Mouse (Mus musculus) 3T3-L1 (cell line): ENCODE measurements around the gene Cfap74.
"Not testable (repeated sequence)": the region's sequence is repeated elsewhere in the genome, so short reads cannot be mapped to it uniquely, and the experiment has no call there.

Experiments
- DNase-seq: peaks from one replicate; pipeline ENCODE4 v3.0.0-alpha.2; 2015; ENCODE audit warnings: low read depth, low spot score

The Cfap74 gene

DNA sequence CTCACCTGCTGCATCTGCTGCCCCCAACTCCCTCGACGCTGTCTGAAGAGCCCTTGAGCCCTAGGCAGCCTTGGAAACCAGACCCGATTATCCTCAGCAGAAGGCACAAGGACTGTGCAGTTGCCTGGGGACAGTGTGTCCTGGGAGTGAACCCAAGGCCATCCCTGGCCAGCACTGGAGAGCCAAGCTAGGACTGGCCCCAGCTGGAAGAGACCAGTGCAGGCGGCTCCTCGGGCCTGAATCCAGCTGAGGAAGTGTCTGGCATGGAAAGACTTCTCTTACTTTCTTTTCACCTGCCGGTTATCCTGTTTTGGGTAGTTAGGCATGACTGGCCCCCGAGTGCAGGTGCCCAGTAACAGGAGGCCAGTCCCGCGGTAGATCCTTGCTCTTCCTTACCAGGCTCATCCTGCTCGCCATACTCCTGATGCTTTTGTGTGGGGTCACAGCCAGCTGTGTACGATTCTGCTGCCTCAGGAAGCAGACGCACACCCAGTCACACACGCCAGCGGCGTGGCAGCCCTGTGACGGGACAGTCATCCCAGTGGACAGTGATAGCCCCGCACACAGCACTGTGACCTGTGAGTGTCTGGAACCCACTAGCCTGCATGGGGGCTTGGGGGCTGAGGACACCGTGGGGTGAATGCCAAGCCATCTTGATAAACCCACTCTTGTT lies 60.7 kb downstream of the Cfap74 start:
- no peak for DNase-seq

DNA sequence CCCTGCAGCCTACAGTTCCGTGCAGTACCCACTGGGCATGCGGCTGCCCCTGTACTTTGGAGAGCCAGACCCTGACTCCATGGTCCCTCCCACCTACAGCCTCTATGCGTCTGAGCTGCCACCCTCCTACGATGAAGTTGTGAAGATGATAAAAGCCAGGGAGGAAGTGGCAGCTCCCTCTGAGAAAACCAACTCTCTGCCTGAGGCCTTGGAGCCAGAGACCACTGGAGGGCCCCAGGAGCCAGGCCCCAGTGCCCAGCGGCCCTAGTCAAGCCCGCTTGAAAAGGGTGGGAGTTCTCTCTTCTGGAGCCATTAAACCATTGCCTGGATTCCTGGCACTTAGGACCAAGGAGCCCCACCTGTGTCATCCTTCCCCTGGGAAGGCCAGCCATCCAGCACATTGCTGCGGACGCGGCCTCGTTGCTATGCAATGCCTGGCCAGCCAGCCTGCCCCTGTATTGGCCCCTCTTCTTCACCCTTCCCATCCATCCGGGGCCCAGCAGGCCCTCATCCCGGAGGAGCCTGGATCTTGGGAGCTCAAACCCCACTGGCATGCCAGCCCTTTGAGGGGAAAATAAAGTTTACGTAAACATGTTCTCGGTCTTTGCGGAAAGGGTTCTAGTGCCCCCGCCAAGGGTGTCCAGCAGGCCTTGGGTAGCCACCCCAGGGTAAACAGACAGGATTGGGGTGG lies 61.4 kb downstream of the Cfap74 start:
- DNase-seq, result no peak

DNA sequence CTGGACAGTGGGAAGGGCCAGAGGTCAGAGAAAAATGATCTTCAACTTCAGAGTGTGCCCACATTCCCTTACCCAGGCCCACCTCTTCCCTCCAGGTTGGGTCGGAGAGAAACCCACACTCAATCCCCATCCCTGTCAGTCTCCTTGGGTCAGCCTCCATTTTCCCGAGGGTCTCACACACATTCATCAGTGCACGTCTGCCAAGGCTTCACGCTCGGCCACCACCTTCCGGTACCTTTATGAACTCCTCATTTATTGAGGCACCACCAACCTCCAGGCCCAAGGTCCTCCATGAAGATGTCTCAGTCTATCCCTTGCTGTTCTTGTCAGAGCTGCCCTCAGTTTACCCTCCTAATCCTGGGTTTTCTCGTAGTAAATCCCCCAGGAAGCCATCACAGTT lies 62.0 kb downstream of the Cfap74 start:
- DNase-seq, result no peak

DNA sequence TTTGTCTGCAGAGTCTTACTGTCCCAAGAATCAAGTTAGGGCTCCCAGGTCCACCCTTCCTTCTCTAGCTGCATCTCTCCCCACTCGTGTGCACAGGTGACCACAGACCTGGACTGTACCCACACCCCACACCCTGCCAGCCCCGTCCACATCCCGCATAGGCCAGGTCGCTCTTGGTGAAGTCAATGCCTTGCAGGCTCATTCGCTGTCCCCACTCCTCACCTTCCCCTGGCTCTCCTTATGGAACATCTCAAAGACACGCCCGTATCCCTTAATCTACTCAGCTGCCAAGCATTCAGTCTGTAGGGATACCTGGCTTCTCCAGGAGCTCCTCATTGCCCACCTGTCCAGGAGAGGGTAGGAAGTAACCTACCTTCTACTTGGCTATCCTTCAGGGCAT lies 62.4 kb downstream of the Cfap74 start:
- DNase-seq, result no peak

DNA sequence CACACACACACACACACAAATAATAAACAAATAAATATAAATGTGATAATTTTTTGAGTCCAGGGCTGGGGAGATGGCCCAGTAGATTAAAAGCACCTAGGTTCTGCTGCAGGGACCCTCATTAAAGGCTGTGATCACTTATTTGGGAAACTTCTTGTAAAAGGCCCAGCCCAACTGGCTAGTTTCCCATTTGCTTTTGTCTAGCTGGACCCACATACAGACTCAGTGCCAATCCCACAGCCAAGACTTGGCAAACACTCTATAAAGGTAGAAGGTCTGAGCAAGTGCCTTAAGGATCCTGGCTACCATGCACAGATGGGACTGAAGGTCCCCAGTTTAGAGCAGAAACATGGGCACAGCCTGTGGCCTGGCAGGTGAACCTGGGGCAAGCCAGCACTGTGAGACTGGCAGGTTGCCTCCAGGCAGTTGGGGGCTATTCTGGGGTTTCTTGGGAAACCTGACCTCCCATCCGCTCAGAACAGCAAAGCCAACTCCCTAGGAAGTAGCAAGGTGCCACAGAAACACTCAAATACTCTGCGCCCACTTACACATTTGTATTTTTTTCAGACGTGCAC lies 63.8 kb downstream of the Cfap74 start:
- no peak for DNase-seq

DNA sequence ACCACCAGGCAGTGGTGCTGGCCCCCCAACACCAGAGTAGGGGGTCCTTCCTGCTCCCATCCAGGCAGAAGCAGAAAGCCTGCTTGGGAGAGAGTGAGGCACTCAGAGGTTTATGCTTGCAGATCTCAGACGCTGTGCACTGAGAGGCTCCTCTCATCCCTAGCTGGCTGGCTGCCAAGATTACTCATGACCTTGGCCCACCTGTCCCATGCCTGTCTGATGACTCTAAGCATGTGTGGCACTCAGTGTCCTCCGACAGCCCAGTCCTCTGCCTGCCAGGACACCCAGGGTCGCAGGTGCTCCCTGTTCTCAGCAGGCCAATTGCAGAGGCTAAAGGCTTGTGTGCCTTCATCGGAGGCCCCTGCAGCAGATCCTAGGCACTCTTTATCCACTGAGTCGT lies 64.3 kb downstream of the Cfap74 start:
- peak; percentile 47 for DNase-seq

- not testable (repeated sequence) for DNase-seq
Measured at GRCm38 (mm10) chr4:155473796-155474195, 64.8 kb downstream of the Cfap74 start.

DNA sequence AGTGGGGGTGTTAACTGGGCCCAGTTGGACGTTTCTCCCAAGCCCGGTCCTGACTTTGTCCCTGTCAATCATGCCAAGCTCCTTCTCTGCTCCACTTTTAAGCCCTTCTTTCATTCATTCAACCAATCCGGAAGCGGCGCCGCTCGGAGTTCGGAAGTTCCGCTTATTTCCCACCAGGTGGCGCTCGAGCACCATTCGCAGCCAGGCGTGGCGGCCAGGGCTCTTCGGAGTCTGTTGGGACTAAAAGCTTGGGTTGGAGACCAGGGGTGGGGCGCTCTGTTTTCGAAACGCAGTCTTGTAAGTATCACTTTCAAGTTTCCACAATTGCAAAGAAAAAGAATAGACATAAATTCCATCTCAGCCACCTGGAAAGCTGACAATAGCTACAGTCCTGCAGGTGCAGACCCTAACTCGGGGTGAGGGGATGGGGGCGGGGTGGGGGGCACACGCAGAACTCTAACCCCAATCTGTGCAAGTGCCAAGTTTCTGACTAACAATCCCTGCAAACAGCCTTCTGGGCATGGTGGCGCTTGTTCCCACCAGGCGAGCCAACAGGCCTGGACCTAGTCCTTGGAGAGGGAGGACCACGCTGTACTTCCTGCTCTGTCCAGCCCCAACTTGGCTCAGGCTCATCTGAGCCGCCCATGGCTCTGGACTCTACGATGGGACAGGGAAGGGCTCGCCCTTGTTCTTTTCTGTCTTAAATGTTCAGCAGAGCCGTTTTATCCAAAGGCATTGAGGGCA lies 72.6 kb downstream of the Cfap74 start:
- peak; percentile 91 for DNase-seq

DNA sequence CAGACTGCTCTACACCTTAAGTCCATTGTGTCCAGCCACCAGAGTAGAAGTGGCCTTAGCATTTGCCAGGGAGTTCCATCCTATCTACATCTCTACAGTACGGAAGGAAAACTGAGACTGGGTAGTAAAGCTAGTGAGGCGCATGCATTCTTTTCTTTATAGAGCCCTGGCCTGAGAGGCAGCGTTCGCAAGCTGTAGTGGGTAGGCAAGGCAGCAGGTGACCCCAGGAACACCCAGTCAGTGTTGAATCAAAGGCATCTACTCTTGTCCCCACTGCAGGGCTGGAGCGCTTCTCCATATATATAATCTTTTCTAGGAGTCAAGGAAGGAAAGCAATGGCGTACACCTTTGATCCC lies 73.1 kb downstream of the Cfap74 start:
- no peak for DNase-seq

- peak; percentile 29 for DNase-seq
Measured at GRCm38 (mm10) chr4:155482733-155483540, 73.9 kb downstream of the Cfap74 start.

DNA sequence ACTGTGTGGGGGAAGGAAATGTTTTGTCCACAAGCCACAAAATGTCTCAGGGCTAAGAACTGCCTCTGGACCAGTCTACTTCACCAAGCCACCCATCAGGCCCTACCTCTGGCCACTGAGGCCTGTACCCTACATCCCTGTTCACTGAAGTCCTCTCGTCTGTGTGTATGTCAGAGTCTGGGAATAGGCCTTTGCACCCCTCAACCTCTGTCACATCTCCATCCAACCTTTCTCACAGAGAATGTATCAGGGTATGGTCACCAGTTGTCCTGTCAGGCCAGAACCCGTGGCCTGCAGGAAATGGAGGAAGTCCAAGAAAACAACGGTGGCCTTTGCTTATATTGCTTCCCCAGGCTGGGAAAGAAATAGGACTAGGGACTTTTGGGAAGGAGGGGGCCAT lies 76.5 kb downstream of the Cfap74 start:
- DNase-seq, result no peak

GRCm38 (mm10) chr4:155487746-155488145 lies 78.8 kb downstream of the Cfap74 start:
- DNase-seq, result no peak

- peak; percentile 98 for DNase-seq
Measured at GRCm38 (mm10) chr4:155488232-155489025, 79.4 kb downstream of the Cfap74 start.

- no peak for DNase-seq
Measured at GRCm38 (mm10) chr4:155489101-155489970, 80.3 kb downstream of the Cfap74 start.

DNA sequence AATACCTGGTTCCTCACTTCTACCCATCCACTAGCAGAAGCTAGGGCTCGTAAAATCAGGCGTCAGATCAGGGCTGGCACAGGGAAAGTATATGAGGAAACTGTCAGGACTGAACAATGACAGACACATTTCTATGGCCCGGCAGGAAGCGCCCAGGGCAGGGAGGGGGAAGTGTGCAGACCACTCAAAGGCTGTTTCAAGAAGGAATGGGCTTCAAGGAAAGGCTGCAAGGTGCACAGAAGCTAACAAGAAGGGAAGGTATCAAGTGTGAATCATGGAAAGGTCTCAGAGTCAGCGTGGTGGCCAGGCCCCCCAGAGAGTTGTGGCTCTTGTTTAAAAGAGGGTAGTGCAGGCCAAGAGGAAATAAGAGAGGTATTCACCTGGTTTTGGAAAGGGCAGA lies 81.5 kb downstream of the Cfap74 start:
- DNase-seq, result peak; percentile 21

- DNase-seq, result peak; percentile 76
Measured at GRCm38 (mm10) chr4:155490990-155491504, 82.1 kb downstream of the Cfap74 start, which contains the start of gene Gnb1. Gene Gnb1 (plus strand): TSS chr4:155491361.

GRCm38 (mm10) chr4:155491529-155492130 lies 82.6 kb downstream of the Cfap74 start:
- DNase-seq, result peak; percentile 27

- peak; percentile 48 for DNase-seq
Measured at GRCm38 (mm10) chr4:155492131-155492633, 83.2 kb downstream of the Cfap74 start.

- no peak for DNase-seq
Measured at GRCm38 (mm10) chr4:155494891-155495290, 85.9 kb downstream of the Cfap74 start.
